ENCODE assay signal across 8 mouse cellular contexts in genomic region chr11:118249012-118249383, GRCm38 (mm10). TPM values are rescaled to one million over a fixed set of nuclear protein-coding genes. Genes with fewer than 3 reads are reported as not detected.
DNase-seq lines count a peak whose midpoint lies in the region; ATAC-seq and TF ChIP-seq lines count a peak whose summit lies in the region.

No protein-coding gene starts in this region.

- no peak for TF ChIP-seq CTCF in gastrocnemius, adult 2 months (IDR thresholded peaks at IDR 0.05)
- TF ChIP-seq CTCF in CH12.LX (conservative IDR thresholded peaks at IDR 0.05 in 1 of 2, IDR thresholded peaks at IDR 0.05 in 1 of 2; ENCODE audit: low read depth in 2 of 2, low read length in 2 of 2), result no peak
- peak; percentile 20; the same call in 1 of the 2 replicates for TF ChIP-seq CTCF in intestine, postnatal 0 days (IDR thresholded peaks at IDR 0.05; ENCODE audit: low read depth)

- peaks cover 3% of the 10 kb centered on the region for H3K27me3 ChIP-seq in CH12.LX (replicated peaks)
- H3K27me3 ChIP-seq in embryonic facial prominence, embryonic 14.5 days (replicated peaks; ENCODE audit: control insufficient read depth, insufficient read depth, low read length), result no peaks in the 10 kb centered on the region
- H3K27me3 ChIP-seq in intestine, postnatal 0 days (replicated peaks; ENCODE audit: control insufficient read depth, insufficient read depth, low read length), result no peaks in the 10 kb centered on the region
- H3K27me3 ChIP-seq in midbrain, embryonic 11.5 days (ENCODE audit: control insufficient read depth, insufficient read depth, low read length), result no peaks in the 10 kb centered on the region

- H3K4me2 ChIP-seq in CH12.LX (ENCODE audit: insufficient read depth, low read depth, poor library complexity, severe bottlenecking), result peak overlapping the region; percentile 47
- peak overlapping the region; percentile 47 for H3K4me2 ChIP-seq in embryonic facial prominence, embryonic 14.5 days (ENCODE audit: low read depth, low read length)
- H3K4me2 ChIP-seq in intestine, postnatal 0 days (replicated peaks; ENCODE audit: low read depth), result peak overlapping the region; percentile 94
- peak overlapping the region; percentile 96 for H3K4me2 ChIP-seq in midbrain, embryonic 11.5 days

- in situ Hi-C loops in CH12.LX (cut with MboI; ENCODE audit: low pct_ligation_motif_present, low pct_unique_long_range_greater_than_20kb, low sequenced_read_pairs), result no loop called here

- ATAC-seq in embryonic facial prominence, embryonic 14.5 days (ENCODE audit: low read depth), result no peak
- no peak for ATAC-seq in intestine, postnatal 0 days
- peak; percentile 12 for ATAC-seq in midbrain, embryonic 11.5 days (ENCODE audit: low FRiP score)

- TF ChIP-seq RAD21 in CH12.LX (IDR thresholded peaks at IDR 0.05; ENCODE audit: low read depth, low read length), result no peak

- H3K79me2 ChIP-seq in CH12.LX (replicated peaks; ENCODE audit: control insufficient read depth, extremely low read depth, insufficient read depth, poor library complexity, severe bottlenecking), result peaks cover 23% of the 10 kb centered on the region

- no peak for TF ChIP-seq POLR2A in CH12.LX (IDR thresholded peaks at IDR 0.05; ENCODE audit: low read depth, low read length)

- H3K9ac ChIP-seq in CH12.LX (ENCODE audit: insufficient read depth, low read depth), result no peak overlapping the region; the same call in 1 of the 2 replicates
- peak overlapping the region; percentile 22 for H3K9ac ChIP-seq in embryonic facial prominence, embryonic 14.5 days (ENCODE audit: low read depth, low read length)
- peak overlapping the region; percentile 57 for H3K9ac ChIP-seq in intestine, postnatal 0 days (ENCODE audit: low read depth, low read length)
- H3K9ac ChIP-seq in midbrain, embryonic 11.5 days (ENCODE audit: low read length), result peak overlapping the region; percentile 45

- peak; percentile 66 for DNase-seq in gastrocnemius, adult 2 months
- DNase-seq in gastrocnemius, postnatal 10 days, result no peak
- DNase-seq in CH12.LX (ENCODE audit: extremely low read depth), result no peak
- no peak for DNase-seq in embryonic facial prominence, embryonic 14.5 days (ENCODE audit: low spot score)
- no peak for DNase-seq in midbrain, embryonic 11.5 days (ENCODE audit: low spot score, missing footprints)
- no peak for DNase-seq in frontal cortex, adult 2 months (ENCODE audit: extremely low spot score in 1 of 2, low spot score in 1 of 2)
- no peak for DNase-seq in spleen, adult 12 weeks (ENCODE audit: low spot score)

- dilution Hi-C loops in CH12.LX (cut with MboI; ENCODE audit: extremely low pct_ligation_motif_present, extremely low pct_unique_long_range_greater_than_20kb, low sequenced_read_pairs), result no loop called here

- H3K27ac ChIP-seq in gastrocnemius, adult 2 months, result peak overlapping the region; percentile 99
- no peak overlapping the region for H3K27ac ChIP-seq in CH12.LX (ENCODE audit: insufficient read depth, low read depth)
- peak overlapping the region; percentile 45; the same call in 1 of the 2 replicates for H3K27ac ChIP-seq in embryonic facial prominence, embryonic 14.5 days (replicated peaks; ENCODE audit: low read depth, low read length)
- peak overlapping the region; percentile 74 for H3K27ac ChIP-seq in intestine, postnatal 0 days (ENCODE audit: low read depth, low read length)
- peak overlapping the region; percentile 54; the same call in 1 of the 2 replicates for H3K27ac ChIP-seq in midbrain, embryonic 11.5 days (ENCODE audit: low read depth, low read length)

- TF ChIP-seq EP300 in CH12.LX (IDR thresholded peaks at IDR 0.05; ENCODE audit: low read length), result no peak

- peaks cover 0 to 2% of the 10 kb centered on the region in 2 experiments for H3K36me3 ChIP-seq in CH12.LX (replicated peaks in 1 of 2; ENCODE audit: control insufficient read depth in 1 of 2, insufficient read depth in 1 of 2, low read length in 1 of 2)
- no peaks in the 10 kb centered on the region for H3K36me3 ChIP-seq in embryonic facial prominence, embryonic 14.5 days (ENCODE audit: control insufficient read depth, insufficient read depth, low read length)
- H3K36me3 ChIP-seq in intestine, postnatal 0 days (ENCODE audit: control insufficient read depth, insufficient read depth), result no peaks in the 10 kb centered on the region
- no peaks in the 10 kb centered on the region for H3K36me3 ChIP-seq in midbrain, embryonic 11.5 days (ENCODE audit: control insufficient read depth, insufficient read depth, low read length)

- H3K4me3 ChIP-seq in gastrocnemius, adult 2 months, result peak overlapping the region; percentile 79
- H3K4me3 ChIP-seq in CH12.LX (replicated peaks in 1 of 3; ENCODE audit: low read depth in 2 of 3, low read length in 2 of 3, poor library complexity in 1 of 3), result peak overlapping the region; percentile 27 to 84 (median 29)
- peak overlapping the region; percentile 87 for H3K4me3 ChIP-seq in embryonic facial prominence, embryonic 14.5 days (ENCODE audit: low read depth, low read length)
- peak overlapping the region; percentile 82 for H3K4me3 ChIP-seq in intestine, postnatal 0 days (ENCODE audit: low read depth, low read length)
- peak overlapping the region; percentile 78 for H3K4me3 ChIP-seq in midbrain, embryonic 11.5 days (ENCODE audit: low read depth, low read length)

- 0% methylated on average over 5 of the region's 5 CpGs for WGBS in embryonic facial prominence, embryonic 14.5 days
- WGBS in intestine, postnatal 0 days, result 1% methylated on average over 5 of the region's 5 CpGs
- WGBS in midbrain, embryonic 11.5 days, result 0% methylated on average over 5 of the region's 5 CpGs

- peaks cover 17 to 52% of the 10 kb centered on the region in 2 experiments for H3K4me1 ChIP-seq in CH12.LX (ENCODE audit: control insufficient read depth in 1 of 2, insufficient read depth in 2 of 2)
- peaks cover 27% of the 10 kb centered on the region for H3K4me1 ChIP-seq in embryonic facial prominence, embryonic 14.5 days (ENCODE audit: control insufficient read depth, insufficient read depth, low read length)
- 0 out of 2 replicates have a peak, but pooled peaks cover 4% of the 10 kb centered on the region for H3K4me1 ChIP-seq in intestine, postnatal 0 days (replicated peaks; ENCODE audit: control insufficient read depth, insufficient read depth, low read length)
- H3K4me1 ChIP-seq in midbrain, embryonic 11.5 days (ENCODE audit: control insufficient read depth, insufficient read depth, low read length), result peaks cover 15% of the 10 kb centered on the region

- H3K9me3 ChIP-seq in CH12.LX (replicated peaks; ENCODE audit: low read length), result no peaks in the 10 kb centered on the region
- no peaks in the 10 kb centered on the region for H3K9me3 ChIP-seq in embryonic facial prominence, embryonic 14.5 days (ENCODE audit: control insufficient read depth, low read length)
- H3K9me3 ChIP-seq in intestine, postnatal 0 days (ENCODE audit: control insufficient read depth), result no peaks in the 10 kb centered on the region
- H3K9me3 ChIP-seq in midbrain, embryonic 11.5 days (ENCODE audit: control insufficient read depth, low read length), result no peaks in the 10 kb centered on the region

- intact Hi-C loops in gastrocnemius, adult 2 months (cut with DNase I), result no loop called here

TF ChIP-seq in CH12.LX, 34 proteins besides CTCF, POLR2A, EP300 and RAD21:
- TF ChIP-seq UBTF (IDR thresholded peaks at IDR 0.05; ENCODE audit: low read depth, low read length), result no peak
- 0 out of 2 replicates have a peak, but pooled peaks have one; percentile 4 for TF ChIP-seq MAZ (IDR thresholded peaks at IDR 0.05; ENCODE audit: low read depth, low read length)
- no peak for TF ChIP-seq ZNF384 (IDR thresholded peaks at IDR 0.05; ENCODE audit: low read depth, low read length)

RNA-seq across cellular contexts. Expression of gene Cyth1, which starts 0.6 kb away (rescaled TPM):
- 10 to 100 TPM; 28.6 to 49.6 TPM for total RNA-seq in gastrocnemius, adult 2 months (2021)
- 10 to 100 TPM; 26.4 to 30.7 TPM for total RNA-seq in gastrocnemius, postnatal 10 days (2021)
- total RNA-seq in CH12.LX (2012; rRNA removed) (47.8 and 49.7 TPM in 2 replicates), CH12.LX (2014; rRNA removed) (108 and 122 TPM in 2 replicates)
- polyA plus RNA-seq in CH12.LX (2012; ENCODE audit: insufficient read length, low read depth), result 79.7 and 127 TPM in 2 replicates
- polyA plus RNA-seq in embryonic facial prominence, embryonic 14.5 days (2014; fragmentation: Nextera tagmentation; extraction: Ambion mirVana), result 11.4 and 12.5 TPM in 2 replicates
- 9.5 and 10.9 TPM in 2 replicates for polyA plus RNA-seq in intestine, postnatal 0 days (2015; fragmentation: Nextera tagmentation; extraction: Ambion mirVana)
- polyA plus RNA-seq in midbrain, embryonic 11.5 days (2014; fragmentation: Nextera tagmentation; extraction: Ambion mirVana), result 12.3 and 12.8 TPM in 2 replicates
- 70.4 and 90.1 TPM in 2 replicates for polyA plus RNA-seq in frontal cortex, adult 2 months (2012; rRNA removed)

RNA-seq across cellular contexts. Expression of gene Usp36, which starts 41.0 kb away (rescaled TPM):
- 10 to 100 TPM; 15.7 to 17.4 TPM for total RNA-seq in gastrocnemius, adult 2 months (2021)
- 10 to 100 TPM in 1 of 2 experiments, 1 to 10 TPM in 1; 9.7 to 14.1 TPM for total RNA-seq in gastrocnemius, postnatal 10 days (2021)
- 19.5 and 25.5 TPM in 2 replicates for total RNA-seq in CH12.LX (2012; rRNA removed)
- total RNA-seq in CH12.LX (2014; rRNA removed), result 9.8 and 10.7 TPM in 2 replicates
- polyA plus RNA-seq in CH12.LX (2012; ENCODE audit: insufficient read length, low read depth), result 38.7 and 42.6 TPM in 2 replicates
- polyA plus RNA-seq in embryonic facial prominence, embryonic 14.5 days (2014; fragmentation: Nextera tagmentation; extraction: Ambion mirVana), result 15.9 and 16.1 TPM in 2 replicates
- polyA plus RNA-seq in intestine, postnatal 0 days (2015; fragmentation: Nextera tagmentation; extraction: Ambion mirVana), result 6.0 and 6.1 TPM in 2 replicates
- 8.7 and 9.0 TPM in 2 replicates for polyA plus RNA-seq in midbrain, embryonic 11.5 days (2014; fragmentation: Nextera tagmentation; extraction: Ambion mirVana)
- polyA plus RNA-seq in frontal cortex, adult 2 months (2012; rRNA removed), result 27.7 and 28.4 TPM in 2 replicates

Comparison
In these comparisons a context has a peak if more than half of its experiments do, and no peak if none do; other contexts are left out.
1. H3K4me3 ChIP-seq: peak in every context shown above with its lines; median percentile 87 in embryonic facial prominence, embryonic 14.5 days; 82 in intestine, postnatal 0 days; 79 in gastrocnemius, adult 2 months; 78 in midbrain, embryonic 11.5 days; 29 in CH12.LX.